Mouse (Mus musculus) testis, adult 2 months (tissue): Measurements from ENCODE around the gene Mical2.

Source experiments
- CTCF ChIP-seq: fragments of 200-500 bp; IDR thresholded peaks from 2 replicates; pipeline ENCODE4 v1.5.1; 2012; ENCODE audit warnings: low read depth, mild to moderate bottlenecking, inconsistent platforms, low read length, moderate library complexity; ENCODE audit not compliant: control insufficient read depth, insufficient read depth, insufficient replicate concordance
- POLR2A ChIP-seq: fragments of 200-500 bp; IDR thresholded peaks from 2 replicates; pipeline ENCODE4 v1.6.1; 2012; ENCODE audit warnings: low read depth, mild to moderate bottlenecking, inconsistent platforms, low read length, moderate library complexity; ENCODE audit not compliant: control insufficient read depth

GRCm38 (mm10) chr7:112245839-112246438 lies 20.3 kb downstream of the Mical2 start:
- TF ChIP-seq CTCF (no peak), POLR2A (no peak)
